Mouse (Mus musculus): ENCODE measurements around the gene Disc1. TPM values are rescaled to one million over a fixed set of nuclear protein-coding genes. Genes with fewer than 3 reads are reported as not detected.

Gene Disc1
- polyA plus RNA-seq, 1 experiment from 2014 or later: 1.8 TPM

DNA sequence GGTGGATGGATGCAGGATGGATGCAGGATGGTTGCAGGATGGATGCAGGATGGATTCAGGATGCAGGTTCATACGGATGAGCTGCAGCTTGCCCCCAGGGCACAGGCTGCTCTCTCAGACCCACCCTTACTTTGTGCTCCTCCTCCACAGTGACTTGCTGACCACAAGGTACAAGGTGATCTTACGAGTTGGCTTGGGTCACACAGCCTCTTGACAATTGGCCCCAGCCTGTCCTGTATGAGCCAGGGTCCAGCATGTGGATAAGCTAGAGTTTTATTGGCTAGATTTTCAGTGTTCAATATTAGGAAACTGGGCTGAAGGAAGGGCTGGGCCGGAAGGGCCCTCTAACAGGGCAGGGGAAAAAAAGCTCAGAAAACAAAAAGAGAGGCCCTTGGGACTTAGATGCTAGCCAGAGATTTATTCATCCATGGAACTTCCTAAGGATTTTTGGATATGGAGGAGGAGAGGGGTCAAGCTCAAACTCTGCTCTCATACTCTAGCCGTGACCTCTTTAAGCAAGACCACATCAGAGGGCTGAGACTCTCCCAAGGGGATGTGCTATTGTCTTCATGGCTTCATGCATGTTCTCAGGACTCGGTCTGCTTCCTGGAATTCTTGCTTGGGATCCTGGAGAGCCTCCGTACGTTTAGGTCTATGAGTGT lies 143.5 kb downstream of the Disc1 start:
- H3K27ac ChIP-seq: no peak overlapping the region

GRCm38 (mm10) chr8:125198420-125199196 lies 144.6 kb downstream of the Disc1 start:
- no peak for ATAC-seq (ENCODE audit: low FRiP score, low read depth)
- Histone ChIP-seq H3K27me3 (replicated peaks) (no peaks in the 10 kb centered on the region), H3K9ac (no peak overlapping the region), H3K27ac (no peak overlapping the region; the same call in 1 of the 2 replicates), H3K36me3 (no peaks in the 10 kb centered on the region), H3K4me3 (no peak overlapping the region), H3K4me1 (peaks cover 11% of the 10 kb centered on the region; the same call in 1 of the 2 replicates), H3K9me3 (no peaks in the 10 kb centered on the region), H3K4me2 (replicated peaks) (no peak overlapping the region)
- 84% methylated on average over 9 of the region's 9 CpGs for WGBS

More for the DNA sequence above, 143.5 kb downstream of the Disc1 start:
- no peaks in the 10 kb centered on the region for H3K9me3 ChIP-seq
- H3K4me3 ChIP-seq: no peak overlapping the region
- H3K4me1 ChIP-seq: peaks cover 11% of the 10 kb centered on the region; the same call in 1 of the 2 replicates
- no peak overlapping the region for H3K9ac ChIP-seq
- 71% methylated on average over 7 of the region's 7 CpGs for WGBS
- no peaks in the 10 kb centered on the region for H3K36me3 ChIP-seq
- H3K4me2 ChIP-seq (replicated peaks): no peak overlapping the region
- no peak for ATAC-seq (ENCODE audit: low FRiP score, low read depth)
- H3K27me3 ChIP-seq (replicated peaks): no peaks in the 10 kb centered on the region

- no peak overlapping the region for H3K4me3 ChIP-seq
- H3K36me3 ChIP-seq: no peaks in the 10 kb centered on the region
- H3K4me1 ChIP-seq: peaks cover 11% of the 10 kb centered on the region; the same call in 1 of the 2 replicates
- H3K9me3 ChIP-seq: no peaks in the 10 kb centered on the region
- WGBS: 78% methylated on average over 16 of the region's 16 CpGs
- no peak overlapping the region for H3K4me2 ChIP-seq (replicated peaks)
- no peak overlapping the region for H3K27ac ChIP-seq
- H3K27me3 ChIP-seq (replicated peaks): no peaks in the 10 kb centered on the region
- no peak overlapping the region for H3K9ac ChIP-seq
- no peak for ATAC-seq (ENCODE audit: low FRiP score, low read depth)
Measured at GRCm38 (mm10) chr8:125199197-125199939, 145.4 kb downstream of the Disc1 start.

GRCm38 (mm10) chr8:125200273-125200863 lies 146.4 kb downstream of the Disc1 start:
- H3K27me3 ChIP-seq (replicated peaks): no peaks in the 10 kb centered on the region
- no peaks in the 10 kb centered on the region for H3K9me3 ChIP-seq
- no peak overlapping the region for H3K4me2 ChIP-seq (replicated peaks)
- H3K4me3 ChIP-seq: no peak overlapping the region
- peaks cover 9% of the 10 kb centered on the region; the same call in 1 of the 2 replicates for H3K4me1 ChIP-seq
- ATAC-seq (ENCODE audit: low FRiP score, low read depth): no peak
- no peak overlapping the region for H3K27ac ChIP-seq
- 79% methylated on average over 13 of the region's 13 CpGs for WGBS
- no peaks in the 10 kb centered on the region for H3K36me3 ChIP-seq
- no peak overlapping the region for H3K9ac ChIP-seq

GRCm38 (mm10) chr8:125201650-125202049 lies 147.7 kb downstream of the Disc1 start:
- no peaks in the 10 kb centered on the region for H3K36me3 ChIP-seq
- no peak overlapping the region for H3K4me3 ChIP-seq
- no peak for ATAC-seq (ENCODE audit: low FRiP score, low read depth)
- no peaks in the 10 kb centered on the region for H3K27me3 ChIP-seq (replicated peaks)
- H3K27ac ChIP-seq: no peak overlapping the region
- no peak overlapping the region for H3K4me2 ChIP-seq (replicated peaks)
- no peaks in the 10 kb centered on the region for H3K9me3 ChIP-seq
- no peak overlapping the region for H3K9ac ChIP-seq
- 0 out of 2 replicates have a peak, but pooled peaks cover 5% of the 10 kb centered on the region for H3K4me1 ChIP-seq
- WGBS: 87% methylated on average over 6 of the region's 6 CpGs

- peaks cover 1% of the 10 kb centered on the region; the same call in 1 of the 2 replicates for H3K27me3 ChIP-seq (replicated peaks)
- ATAC-seq (ENCODE audit: low FRiP score, low read depth): no peak
Measured at GRCm38 (mm10) chr8:125203016-125203415, 149.0 kb downstream of the Disc1 start.

GRCm38 (mm10) chr8:125205556-125205955 lies 151.6 kb downstream of the Disc1 start:
- ATAC-seq (ENCODE audit: low FRiP score, low read depth): no peak
- 0 out of 2 replicates have a peak, but pooled peaks cover 2% of the 10 kb centered on the region for H3K4me1 ChIP-seq
- H3K36me3 ChIP-seq: no peaks in the 10 kb centered on the region
- no peak overlapping the region for H3K4me3 ChIP-seq
- 95% methylated on average over 4 of the region's 4 CpGs for WGBS
- H3K9me3 ChIP-seq: no peaks in the 10 kb centered on the region
- H3K27ac ChIP-seq: no peak overlapping the region
- no peak overlapping the region for H3K9ac ChIP-seq
- H3K4me2 ChIP-seq (replicated peaks): no peak overlapping the region
- H3K27me3 ChIP-seq (replicated peaks): peaks cover 5% of the 10 kb centered on the region; the same call in 1 of the 2 replicates

More at GRCm38 (mm10) chr8:125203016-125203415, 149.0 kb downstream of the Disc1 start:
- no peaks in the 10 kb centered on the region for H3K36me3 ChIP-seq
- no peak overlapping the region for H3K27ac ChIP-seq
- no peak overlapping the region for H3K4me3 ChIP-seq
- 0 out of 2 replicates have a peak, but pooled peaks cover 5% of the 10 kb centered on the region for H3K4me1 ChIP-seq
- no peaks in the 10 kb centered on the region for H3K9me3 ChIP-seq
- WGBS: 73% methylated on average over 9 of the region's 9 CpGs
- H3K4me2 ChIP-seq (replicated peaks): no peak overlapping the region
- H3K9ac ChIP-seq: no peak overlapping the region

DNA sequence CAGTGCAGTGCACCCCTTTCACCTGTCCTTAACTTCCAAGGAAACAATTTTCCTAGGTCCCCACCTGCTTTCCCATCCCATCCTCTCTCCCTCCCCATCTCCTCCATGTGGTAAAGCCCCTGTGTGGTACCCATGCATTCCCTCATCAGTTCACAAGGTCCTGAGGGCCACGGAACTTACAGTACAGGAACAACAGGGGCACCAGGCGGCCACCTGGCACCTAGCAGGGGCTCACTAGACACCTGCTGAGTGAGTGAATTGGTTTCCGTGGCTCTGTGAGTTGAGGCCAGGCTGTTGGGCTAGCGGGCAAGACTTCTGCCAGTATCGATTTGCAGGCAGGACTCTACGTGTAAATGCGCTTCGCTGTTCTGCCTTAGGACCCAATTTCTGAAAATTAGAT lies 152.4 kb downstream of the Disc1 start:
- H3K36me3 ChIP-seq: no peaks in the 10 kb centered on the region
- no peak for ATAC-seq (ENCODE audit: low FRiP score, low read depth)
- no peaks in the 10 kb centered on the region for H3K9me3 ChIP-seq
- no peak overlapping the region for H3K4me2 ChIP-seq (replicated peaks)
- WGBS: 70% methylated on average over 8 of the region's 8 CpGs
- H3K4me1 ChIP-seq: no peaks in the 10 kb centered on the region
- H3K27me3 ChIP-seq (replicated peaks): peaks cover 5% of the 10 kb centered on the region; the same call in 1 of the 2 replicates
- H3K27ac ChIP-seq: no peak overlapping the region
- no peak overlapping the region for H3K4me3 ChIP-seq
- H3K9ac ChIP-seq: no peak overlapping the region

- ATAC-seq (ENCODE audit: low FRiP score, low read depth): no peak
- H3K9ac ChIP-seq: no peak overlapping the region
Measured at GRCm38 (mm10) chr8:125206962-125207361, 153.0 kb downstream of the Disc1 start.

DNA sequence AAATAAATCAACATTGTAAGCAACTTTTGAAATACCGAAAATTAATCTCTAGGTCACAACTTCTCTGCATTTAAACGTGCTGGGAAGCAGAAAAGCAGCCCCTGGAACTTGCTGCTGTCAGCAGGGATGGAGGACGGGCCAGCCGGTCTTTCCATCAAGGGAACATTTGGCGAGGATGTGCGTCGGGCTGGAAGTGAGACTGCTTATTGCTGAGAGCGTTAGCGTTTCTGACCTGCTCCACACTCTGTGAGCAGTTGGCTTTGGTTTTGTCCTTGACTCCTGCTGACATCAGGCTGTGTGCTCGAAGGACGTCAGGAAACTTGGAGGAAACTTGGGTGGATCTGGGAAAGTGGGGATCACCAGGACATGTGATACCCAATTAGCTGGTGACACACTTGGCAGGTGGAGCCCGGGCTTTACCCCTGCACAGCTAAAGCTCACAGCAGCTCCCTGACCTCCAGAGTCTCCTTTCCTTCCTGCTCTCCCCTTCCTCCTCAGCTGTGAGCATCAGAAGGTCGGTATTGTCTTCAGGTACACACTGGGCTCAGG lies 158.7 kb downstream of the Disc1 start:
- no peaks in the 10 kb centered on the region for H3K9me3 ChIP-seq
- H3K27ac ChIP-seq: no peak overlapping the region
- WGBS: 74% methylated on average over 13 of the region's 13 CpGs
- H3K9ac ChIP-seq: no peak overlapping the region
- ATAC-seq (ENCODE audit: low FRiP score, low read depth): no peak
- peaks cover 5% of the 10 kb centered on the region; the same call in 1 of the 2 replicates for H3K27me3 ChIP-seq (replicated peaks)
- H3K4me1 ChIP-seq: peaks cover under 1% of the 10 kb centered on the region
- H3K36me3 ChIP-seq: no peaks in the 10 kb centered on the region
- H3K4me3 ChIP-seq: no peak overlapping the region
- H3K4me2 ChIP-seq (replicated peaks): no peak overlapping the region

More at GRCm38 (mm10) chr8:125206962-125207361, 153.0 kb downstream of the Disc1 start:
- Histone ChIP-seq H3K27ac (no peak overlapping the region), H3K4me3 (no peak overlapping the region), H3K36me3 (no peaks in the 10 kb centered on the region), H3K4me1 (no peaks in the 10 kb centered on the region), H3K27me3 (replicated peaks) (peaks cover 5% of the 10 kb centered on the region; the same call in 1 of the 2 replicates), H3K4me2 (replicated peaks) (no peak overlapping the region), H3K9me3 (no peaks in the 10 kb centered on the region)
- 78% methylated on average over 3 of the region's 3 CpGs for WGBS

DNA sequence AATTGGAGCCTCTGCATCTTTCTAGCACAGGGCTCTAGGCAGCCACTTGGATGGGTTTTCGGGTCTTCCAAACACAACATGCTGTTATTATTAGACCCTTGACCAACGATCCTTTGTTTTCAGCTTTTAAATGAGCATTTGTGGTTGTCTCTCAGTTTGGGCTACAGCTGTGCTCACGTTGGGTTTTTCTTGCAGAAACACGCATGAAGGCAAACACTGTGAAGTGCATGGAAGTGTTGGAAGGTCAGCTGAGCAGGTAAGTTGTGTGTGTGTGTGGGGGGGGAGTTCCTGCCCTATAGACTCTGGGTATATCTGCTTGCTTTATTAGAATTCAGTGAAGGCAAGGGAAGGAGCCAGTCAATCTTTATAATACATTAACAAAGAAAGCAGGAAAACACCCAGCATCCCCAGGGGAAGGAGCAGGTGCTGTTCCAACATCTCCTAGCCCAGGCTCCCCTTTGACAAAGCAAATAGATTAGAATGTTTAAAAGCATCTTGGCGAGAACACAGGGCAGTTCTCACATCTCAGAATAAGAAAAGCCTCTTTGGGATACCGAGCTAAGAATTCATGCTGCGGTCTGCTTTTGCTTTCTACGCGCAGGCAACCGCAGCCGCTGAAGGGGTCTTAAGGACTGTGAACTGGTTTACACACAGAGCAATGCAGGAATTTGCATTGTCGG lies 164.0 kb downstream of the Disc1 start:
- Histone ChIP-seq H3K36me3 (no peaks in the 10 kb centered on the region), H3K27ac (peak overlapping the region; percentile 33; the same call in 1 of the 2 replicates), H3K9me3 (no peaks in the 10 kb centered on the region), H3K27me3 (replicated peaks) (no peaks in the 10 kb centered on the region), H3K4me2 (replicated peaks) (peak overlapping the region; percentile 42), H3K4me1 (peaks cover 18% of the 10 kb centered on the region), H3K9ac (no peak overlapping the region), H3K4me3 (no peak overlapping the region)
- 31% methylated on average over 12 of the region's 12 CpGs for WGBS
- peak; percentile 37 for ATAC-seq (ENCODE audit: low FRiP score, low read depth)

Data from neural tube, embryonic 12.5 days (tissue).